Mouse (Mus musculus) left cerebral cortex, adult 2 months (tissue): ENCODE measurements around the gene Bnc2. TPM values are rescaled to one million over a fixed set of nuclear protein-coding genes. Genes with fewer than 3 reads are reported as not detected.

Source experiments
- DNase-seq, 2 experiments: peaks; one replicate each; pipeline ENCODE4 v3.0.0; 2021 to 2022; ENCODE audit warnings: low spot score in 2 of 2, mixed read lengths in 1 of 2; ENCODE audit errors: extremely low spot score in 1 of 2
- H3K27ac ChIP-seq: fragments of 200-600 bp; 2 replicates; pipeline ENCODE4 v1.8.1; 2022
- H3K4me3 ChIP-seq: fragments of 200-600 bp; 2 replicates; pipeline ENCODE4 v1.8.1; 2022
- CTCF ChIP-seq: fragments of 200-600 bp; IDR thresholded peaks from 2 replicates; pipeline ENCODE4 v1.8.1; 2022; ENCODE audit warnings: antibody characterized with exemption, mild to moderate bottlenecking, moderate library complexity
- intact Hi-C: fragments of 180-260 bp; cut with DNase I; formaldehyde crosslinking; loops from one replicate; pipeline ENCODE4 v1.15.1; 2025
- total RNA-seq, 2 experiments: library from RNA; stranded (reverse); gene quantifications; 2 replicates each; pipeline ENCODE4 v1.2.3; 2021

The Bnc2 gene
- total RNA-seq, 2 experiments from 2014 or later, result 1.5 to 2.8 TPM

GRCm38 (mm10) chr4:84362337-84362823 lies 312.7 kb downstream of the Bnc2 start:
- TF ChIP-seq CTCF, result no peak
- H3K4me3 ChIP-seq, result no peak overlapping the region
- DNase-seq, result no peak
- no peak overlapping the region for H3K27ac ChIP-seq
- intact Hi-C loops, result no loop called here

GRCm38 (mm10) chr4:84361165-84361564 lies 313.9 kb downstream of the Bnc2 start:
- Histone ChIP-seq H3K4me3 (no peak overlapping the region), H3K27ac (no peak overlapping the region)
- DNase-seq, result no peak
- intact Hi-C loops, result no loop called here
- no peak for TF ChIP-seq CTCF

DNA sequence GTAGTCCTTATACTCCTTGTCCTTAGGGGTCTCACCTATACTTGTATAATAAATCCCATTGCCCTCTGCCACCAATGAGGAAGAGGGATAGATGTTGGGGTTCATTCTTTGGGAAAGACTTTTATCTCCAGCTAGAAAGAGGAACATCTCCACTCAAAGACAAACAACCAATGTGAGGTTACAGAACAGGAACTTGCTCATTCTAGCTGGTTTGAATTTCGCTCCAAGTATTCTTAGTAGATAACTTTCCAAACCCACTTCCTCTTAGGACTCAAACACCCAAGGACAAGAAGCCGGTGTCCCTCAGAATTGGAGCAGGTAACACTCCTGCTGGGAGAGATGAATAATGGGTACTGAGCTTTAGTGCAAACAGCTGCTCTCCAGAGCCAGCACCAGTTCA lies 315.1 kb downstream of the Bnc2 start:
- intact Hi-C loops, result no loop called here
- no peak overlapping the region for H3K4me3 ChIP-seq
- TF ChIP-seq CTCF, result no peak
- H3K27ac ChIP-seq, result no peak overlapping the region
- DNase-seq, result no peak

DNA sequence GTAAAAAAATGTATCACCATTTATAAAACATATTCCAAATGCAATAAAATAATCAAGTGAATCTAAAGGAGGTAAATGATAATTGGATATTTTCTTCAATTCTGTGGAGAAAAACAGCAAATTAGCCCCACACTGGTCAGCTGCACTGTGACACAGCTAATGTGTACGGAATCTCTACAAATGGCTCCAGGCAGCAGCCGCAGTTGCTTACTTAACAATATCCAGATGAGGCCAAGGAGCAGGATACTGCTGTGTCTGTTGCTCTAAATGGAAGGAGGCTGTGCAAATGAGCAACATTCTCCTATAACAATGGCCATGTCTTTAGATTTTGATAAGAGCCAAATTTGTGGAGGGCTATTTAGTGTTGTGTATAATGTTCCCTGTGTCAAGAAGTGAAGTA lies 316.9 kb downstream of the Bnc2 start:
- TF ChIP-seq CTCF, result no peak
- intact Hi-C loops, result no loop called here

GRCm38 (mm10) chr4:84357382-84357781 lies 317.7 kb downstream of the Bnc2 start:
- intact Hi-C loops, result no loop called here
- no peak overlapping the region for H3K27ac ChIP-seq
- DNase-seq, result no peak
- H3K4me3 ChIP-seq, result no peak overlapping the region
- TF ChIP-seq CTCF, result no peak

More for the DNA sequence above, 316.9 kb downstream of the Bnc2 start:
- Histone ChIP-seq H3K4me3 (no peak overlapping the region), H3K27ac (no peak overlapping the region)
- no peak for DNase-seq

DNA sequence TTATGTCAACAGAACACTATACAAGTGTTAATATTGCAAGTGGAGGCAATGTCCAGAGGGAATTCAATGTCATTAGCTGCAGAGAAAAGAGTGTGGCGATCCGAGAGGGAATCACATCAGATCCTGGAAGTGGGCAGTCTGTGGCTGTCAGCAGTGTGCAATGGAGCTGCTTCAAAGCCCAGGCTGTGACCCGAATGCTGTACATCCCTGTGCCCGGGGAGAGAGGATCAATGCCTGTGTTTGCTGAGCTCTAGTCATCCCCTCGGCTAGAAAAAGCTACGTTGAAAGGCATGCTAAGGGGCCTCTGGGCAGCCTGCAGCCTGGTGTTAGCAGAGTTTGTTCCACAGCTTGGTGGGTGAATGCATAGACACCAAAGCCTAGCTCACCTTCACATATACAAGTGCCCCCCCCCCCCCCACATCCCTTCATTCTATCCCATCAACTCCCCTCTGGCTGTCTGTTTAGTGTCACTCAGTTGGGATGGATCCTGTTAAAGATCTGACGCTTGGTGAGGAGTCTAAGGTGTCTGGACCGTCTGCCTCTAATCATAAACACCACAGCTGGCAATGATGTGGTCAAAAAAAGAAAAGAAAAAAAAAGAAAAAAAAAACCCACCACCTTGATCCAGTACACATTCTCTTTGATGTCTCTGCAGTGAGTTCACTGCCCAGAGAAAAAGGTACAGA lies 318.5 kb downstream of the Bnc2 start:
- TF ChIP-seq CTCF, result no peak
- no peak for DNase-seq
- H3K4me3 ChIP-seq, result no peak overlapping the region
- H3K27ac ChIP-seq, result no peak overlapping the region
- intact Hi-C loops, result no loop called here

- Histone ChIP-seq H3K27ac (no peak overlapping the region), H3K4me3 (no peak overlapping the region)
- no peak for TF ChIP-seq CTCF
- no peak for DNase-seq
- intact Hi-C loops, result no loop called here
These were observed 322.4 kb downstream of the Bnc2 start for GRCm38 (mm10) chr4:84352656-84353055.

DNA sequence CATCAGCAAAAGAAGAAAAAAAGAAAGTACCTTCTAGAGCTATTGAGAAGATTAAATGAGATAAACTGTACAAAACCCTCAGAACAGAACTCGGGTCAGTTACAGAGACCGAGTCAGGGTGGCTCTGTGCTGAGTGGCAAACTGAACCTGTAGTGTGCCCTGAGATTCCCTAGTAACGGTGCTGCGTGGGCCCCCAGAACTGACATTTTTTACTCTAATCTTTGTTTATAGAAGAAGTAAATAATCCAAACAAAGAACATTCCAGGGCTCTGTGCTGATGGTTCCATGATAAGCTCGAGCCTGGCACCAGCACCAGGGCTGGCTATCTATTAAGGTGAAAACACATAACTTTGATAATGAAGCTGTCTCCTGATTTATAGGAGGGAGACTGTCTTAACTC lies 325.5 kb downstream of the Bnc2 start:
- TF ChIP-seq CTCF, result no peak
- H3K27ac ChIP-seq, result no peak overlapping the region
- intact Hi-C loops, result no loop called here
- DNase-seq, result no peak
- no peak overlapping the region for H3K4me3 ChIP-seq

GRCm38 (mm10) chr4:84339172-84339571 lies 335.9 kb downstream of the Bnc2 start:
- no peak for DNase-seq
- H3K27ac ChIP-seq, result no peak overlapping the region
- no peak overlapping the region for H3K4me3 ChIP-seq
- no peak for TF ChIP-seq CTCF
- intact Hi-C loops, result no loop called here

GRCm38 (mm10) chr4:84331995-84332394 lies 343.1 kb downstream of the Bnc2 start:
- Histone ChIP-seq H3K4me3 (no peak overlapping the region), H3K27ac (no peak overlapping the region)
- intact Hi-C loops, result no loop called here
- TF ChIP-seq CTCF, result no peak
- DNase-seq, result no peak

DNA sequence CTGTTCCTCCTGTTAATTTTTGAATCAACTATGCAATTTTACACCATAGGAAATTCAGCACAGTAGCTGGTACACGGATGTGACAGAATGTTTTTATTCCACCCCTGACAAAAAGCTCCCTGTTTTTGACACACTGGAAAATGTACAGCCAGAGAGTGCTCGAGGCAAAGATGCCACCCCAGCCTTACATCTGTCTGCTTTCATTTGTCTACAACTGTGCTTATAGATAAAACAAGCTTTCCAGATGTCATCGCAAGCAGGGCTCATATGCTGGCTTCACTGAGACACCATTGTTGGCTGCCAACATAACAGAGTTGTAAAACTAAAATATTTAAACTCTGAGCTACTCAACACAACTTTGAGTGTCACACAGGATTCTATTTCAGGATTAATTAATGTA lies 343.6 kb downstream of the Bnc2 start:
- intact Hi-C loops, result no loop called here
- DNase-seq, result no peak

DNA sequence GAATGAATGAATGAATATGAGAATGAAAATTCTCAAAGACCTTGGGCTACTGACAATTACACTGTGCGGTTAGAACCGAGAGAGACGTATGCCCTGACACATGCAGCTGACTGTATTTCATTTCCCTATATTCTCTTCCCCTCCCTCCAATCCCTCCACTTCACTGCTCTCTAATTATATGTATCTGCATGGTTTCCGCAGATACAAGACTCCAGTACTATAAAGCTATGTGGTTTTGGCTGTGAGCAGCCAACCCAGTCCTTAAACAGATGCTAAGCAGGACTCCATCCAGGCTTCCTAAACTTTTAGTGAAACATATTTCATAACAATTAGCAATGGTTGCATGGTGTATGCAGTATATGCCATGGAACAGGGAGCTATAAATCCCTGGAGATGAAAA lies 344.6 kb downstream of the Bnc2 start:
- no peak for DNase-seq
- Histone ChIP-seq H3K4me3 (no peak overlapping the region), H3K27ac (no peak overlapping the region)
- no peak for TF ChIP-seq CTCF
- intact Hi-C loops, result no loop called here

More for the DNA sequence above, 343.6 kb downstream of the Bnc2 start:
- H3K27ac ChIP-seq, result no peak overlapping the region
- H3K4me3 ChIP-seq, result no peak overlapping the region
- no peak for TF ChIP-seq CTCF

- intact Hi-C loops, result no loop called here
- Histone ChIP-seq H3K4me3 (no peak overlapping the region), H3K27ac (no peak overlapping the region)
- DNase-seq, result no peak
- no peak for TF ChIP-seq CTCF
These were observed 345.4 kb downstream of the Bnc2 start for GRCm38 (mm10) chr4:84329651-84330050.
